Mouse (Mus musculus) gonadal fat pad, adult 2 months (tissue): ENCODE data around the gene Gtpbp10. TPM values are rescaled to one million over a fixed set of nuclear protein-coding genes. Genes with fewer than 3 reads are reported as not detected.

Experiments used
- DNase-seq: peaks from one replicate; pipeline ENCODE4 v3.0.0-alpha.2; 2012; ENCODE audit warnings: low read depth
- polyA plus RNA-seq: library from polyadenylated mRNA; depleted of rRNA; stranded (reverse); fragments of >200 nt; gene quantifications from 2 replicates; pipeline ENCODE4 v1.2.3, GENCODE M21; 2012; rRNA removed

Gene Gtpbp10
- polyA plus RNA-seq: 4.1 TPM in 2 replicates

GRCm38 (mm10) chr5:5559079-5559740 lies at the start of gene Gtpbp10:
Gene Gtpbp10, minus strand, starts transcription at chr5:5559538.
- DNase-seq: peak; percentile 31

GRCm38 (mm10) chr5:5587686-5588085 lies 28.3 kb upstream of the Gtpbp10 start:
- no peak for DNase-seq

DNA sequence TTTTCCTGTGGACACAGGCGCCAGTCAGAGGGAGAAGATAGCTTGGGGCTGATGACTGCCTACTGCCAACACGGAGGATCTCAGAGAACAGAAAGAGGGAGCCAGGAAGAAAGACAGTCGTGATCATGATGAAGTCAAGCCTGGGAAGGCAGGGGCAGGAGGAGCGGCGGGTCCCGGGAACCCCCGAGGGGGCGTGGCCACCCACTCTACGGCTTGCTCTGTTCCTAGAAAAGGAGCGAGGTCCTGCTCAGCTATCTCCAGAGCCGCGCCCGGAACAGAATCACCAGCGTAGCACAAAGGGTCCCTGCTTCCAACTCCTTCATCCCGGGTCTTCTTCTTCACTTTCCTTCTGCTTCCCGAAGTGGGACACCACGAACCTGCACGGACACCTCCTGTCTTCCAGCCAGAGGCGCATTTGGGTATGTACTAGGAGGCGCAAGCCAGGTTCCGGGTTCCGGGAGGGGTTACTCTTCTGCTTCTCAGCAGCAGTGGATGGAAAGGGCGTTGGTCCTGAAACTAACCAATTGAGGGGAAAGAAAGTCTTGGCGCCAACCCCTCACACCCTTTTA lies 14.5 kb upstream of the Gtpbp10 start, which contains the start of gene Gm8773:
Gene Gm8773, plus strand, starts transcription at position 51 of the 569 bp plus-strand sequence.
- DNase-seq: no peak

DNA sequence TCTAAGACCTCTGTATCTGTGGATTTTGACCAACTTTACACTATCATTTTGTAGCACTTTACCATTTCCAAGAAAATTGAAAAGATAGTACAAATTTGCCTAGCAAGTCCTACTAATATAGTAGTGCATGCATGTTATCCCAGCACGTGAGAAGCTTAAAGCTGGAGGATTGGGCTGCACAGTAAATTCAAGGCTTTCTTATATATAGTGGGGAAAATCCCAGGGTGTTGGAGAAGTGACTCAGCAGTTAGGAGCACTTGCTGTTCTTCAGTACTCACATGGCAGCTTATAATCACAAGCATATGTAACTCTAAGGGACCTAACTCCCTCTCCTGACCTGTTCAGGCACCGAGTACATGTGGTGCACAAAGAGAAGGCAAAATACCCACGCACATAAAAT lies 3.1 kb upstream of the Gtpbp10 start:
- DNase-seq: no peak

DNA sequence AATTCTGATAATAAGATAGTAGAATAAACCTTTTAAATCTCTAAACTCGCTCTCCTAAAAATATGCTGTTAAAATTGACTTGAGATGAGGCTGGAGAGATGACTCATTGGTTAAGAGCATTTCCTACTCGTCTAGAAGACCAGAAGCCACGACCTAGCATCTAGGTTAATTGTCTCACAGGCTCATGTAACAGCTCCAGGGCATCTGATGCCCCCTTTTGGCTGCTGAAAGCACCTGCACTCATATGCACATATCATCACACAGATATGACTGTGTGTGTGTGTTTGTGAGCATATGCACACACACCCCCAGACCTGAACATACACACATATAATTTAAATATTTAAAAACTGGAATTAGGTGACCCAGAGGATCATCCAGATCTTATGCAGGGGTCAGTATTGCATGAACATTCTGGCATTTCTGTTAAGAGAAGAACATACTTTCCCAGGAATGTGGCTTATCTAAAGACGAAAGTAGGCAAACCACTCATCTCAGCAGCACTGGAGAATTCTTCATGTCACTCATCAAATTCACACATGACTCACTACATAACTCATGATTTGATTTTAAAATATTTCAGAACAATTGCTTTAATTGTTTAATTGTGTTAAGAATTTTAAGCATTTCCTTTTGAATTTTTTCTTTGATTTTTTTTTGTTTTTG lies 1.8 kb upstream of the Gtpbp10 start:
- no peak for DNase-seq

GRCm38 (mm10) chr5:5559798-5560197 lies 460 bp upstream of the Gtpbp10 start:
- no peak for DNase-seq

- no peak for DNase-seq
Measured at GRCm38 (mm10) chr5:5551110-5551509, 8.2 kb downstream of the Gtpbp10 start.

DNA sequence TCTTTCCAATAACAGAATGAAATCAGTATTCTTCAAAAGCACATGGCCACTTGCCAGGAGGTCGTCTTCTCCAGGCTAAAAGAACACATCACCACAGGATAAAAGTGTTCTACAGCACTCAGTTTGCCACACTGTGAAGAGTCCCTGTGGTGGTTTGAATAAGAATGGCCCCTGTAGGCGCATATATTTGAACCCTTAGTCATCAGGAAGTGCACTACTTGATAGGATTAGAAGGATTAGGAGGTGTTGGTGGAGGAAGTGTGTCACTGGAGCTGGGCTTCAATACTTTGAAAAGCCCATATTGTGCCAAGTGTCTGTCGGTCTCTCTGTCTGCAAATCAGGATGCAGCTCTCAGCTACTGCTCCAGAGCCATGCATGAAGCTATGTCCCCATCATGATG lies 19.0 kb downstream of the Gtpbp10 start:
- DNase-seq: no peak

- no peak for DNase-seq
Measured at GRCm38 (mm10) chr5:5539771-5540170, 19.6 kb downstream of the Gtpbp10 start.

GRCm38 (mm10) chr5:5536131-5536530 lies 23.2 kb downstream of the Gtpbp10 start:
- DNase-seq: no peak

- DNase-seq: no peak
Measured at GRCm38 (mm10) chr5:5533656-5534420, 25.5 kb downstream of the Gtpbp10 start.

- DNase-seq: no peak
Measured at GRCm38 (mm10) chr5:5515411-5515810, 43.9 kb downstream of the Gtpbp10 start.

- DNase-seq: peak; percentile 70
Measured at GRCm38 (mm10) chr5:5514196-5515076, 44.9 kb downstream of the Gtpbp10 start, which contains the start of gene Cldn12. Gene Cldn12, minus strand, starts transcription at chr5:5514958.

GRCm38 (mm10) chr5:5511401-5511800 lies 47.9 kb downstream of the Gtpbp10 start:
- DNase-seq: no peak

- no peak for DNase-seq
Measured at GRCm38 (mm10) chr5:5510989-5511388, 48.3 kb downstream of the Gtpbp10 start.

- no peak for DNase-seq
Measured at GRCm38 (mm10) chr5:5510304-5510887, 48.9 kb downstream of the Gtpbp10 start.

DNA sequence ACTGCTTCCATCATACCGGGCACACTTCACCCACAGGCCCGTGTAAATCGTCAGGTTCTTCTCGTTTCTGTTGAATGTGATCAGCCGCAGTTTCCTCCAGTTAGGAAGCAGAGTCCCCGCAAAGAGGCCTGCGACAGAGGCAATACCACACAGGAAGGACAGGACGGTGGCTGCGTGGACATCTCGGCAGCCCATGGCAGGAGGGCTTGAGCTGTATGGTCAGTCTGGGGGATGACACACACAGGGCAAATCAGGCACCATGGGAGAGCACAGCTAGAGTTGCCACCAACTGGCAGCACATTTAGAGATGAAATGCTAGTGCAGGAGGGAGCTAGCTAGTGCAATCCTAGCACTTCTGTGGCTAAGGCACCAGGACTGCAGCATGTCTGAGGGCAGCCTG lies 51.1 kb downstream of the Gtpbp10 start:
- no peak for DNase-seq

DNA sequence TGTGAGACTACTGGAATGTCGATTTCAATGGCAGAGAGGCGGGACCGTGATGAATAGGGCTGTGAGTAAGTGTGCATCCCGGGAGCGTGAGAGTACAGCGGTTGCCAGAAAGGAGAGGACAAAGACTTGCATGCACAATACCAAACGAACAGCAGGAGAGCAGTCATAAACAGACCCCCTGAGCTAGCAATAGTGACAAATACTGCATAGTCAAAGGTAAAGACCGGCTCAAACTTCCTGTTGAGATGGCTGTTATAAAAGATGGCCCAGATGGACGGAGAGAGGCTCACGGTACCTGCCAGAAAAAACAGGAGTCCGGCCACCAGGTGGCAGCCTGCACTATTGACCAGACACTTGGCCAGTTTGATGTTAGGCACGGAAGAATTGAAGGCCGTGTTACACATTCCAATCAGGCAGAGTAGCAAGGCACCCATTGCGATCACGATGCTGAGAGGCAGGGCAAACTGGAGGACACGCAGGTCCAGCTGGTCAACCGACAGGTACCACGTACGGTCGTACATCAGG lies 51.6 kb downstream of the Gtpbp10 start:
- no peak for DNase-seq

DNA sequence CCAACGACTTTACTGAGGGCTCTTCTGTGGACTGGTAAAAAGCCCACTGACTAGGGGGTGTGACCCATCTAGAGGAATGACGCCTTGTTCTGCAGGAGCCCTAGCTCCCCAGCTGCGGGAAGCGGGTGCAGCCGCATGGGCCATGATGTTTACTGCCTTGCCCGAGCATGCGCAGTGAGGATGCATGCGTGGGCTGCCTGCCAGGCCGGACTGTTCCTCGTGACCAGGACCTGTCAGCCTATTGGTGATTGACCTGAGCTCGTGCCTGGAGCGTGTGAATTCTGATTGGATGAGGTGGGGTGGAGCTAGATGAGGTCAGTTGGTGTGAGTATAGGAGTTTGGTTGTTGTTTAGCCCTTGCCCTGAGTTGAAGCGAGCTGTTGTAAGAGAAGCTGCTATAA lies 54.9 kb downstream of the Gtpbp10 start:
- DNase-seq: no peak

DNA sequence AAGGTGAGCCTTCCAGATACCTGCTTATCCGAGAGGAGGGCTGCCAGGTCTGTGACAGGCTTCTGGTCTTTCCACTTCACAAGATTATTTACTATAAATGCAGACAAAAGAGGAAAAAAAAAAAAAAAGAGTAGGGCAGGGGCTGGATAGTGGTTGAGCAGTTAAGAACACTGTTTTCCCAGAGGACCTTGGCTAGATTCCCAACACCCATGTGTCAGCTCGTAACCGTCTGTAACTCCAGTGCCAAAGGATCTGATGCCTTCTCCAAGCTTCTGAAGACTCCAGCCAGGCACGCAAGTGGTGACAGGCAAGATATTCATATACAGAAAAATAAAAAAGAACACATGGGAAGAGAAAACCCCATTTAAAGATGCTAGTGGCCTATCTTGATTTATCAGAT lies 56.0 kb downstream of the Gtpbp10 start:
- DNase-seq: peak; percentile 61

- DNase-seq: no peak
Measured at GRCm38 (mm10) chr5:5501583-5501982, 57.8 kb downstream of the Gtpbp10 start.
